Mouse (Mus musculus) thymus, adult 2 months (tissue): ENCODE data around the gene Prkn. TPM values are rescaled to one million over a fixed set of nuclear protein-coding genes. Genes with fewer than 3 reads are reported as not detected.

ENCODE experiments used
- DNase-seq: peaks from one replicate; pipeline ENCODE4 v3.0.0; 2021
- H3K27ac ChIP-seq: fragments of 200-500 bp; 2 replicates; pipeline ENCODE4 v1.5.1; 2012; ENCODE audit warnings: low read length, control low read depth; ENCODE audit not compliant: control insufficient read depth, insufficient read depth
- H3K27me3 ChIP-seq: fragments of 200-500 bp; 2 replicates; pipeline ENCODE4 v1.6.1; 2012; ENCODE audit warnings: mild to moderate bottlenecking, low read length, moderate library complexity, mixed read lengths; ENCODE audit not compliant: control insufficient read depth, insufficient read depth
- H3K36me3 ChIP-seq: fragments of 200-500 bp; 2 replicates; pipeline ENCODE4 v1.6.1; 2012; ENCODE audit warnings: mild to moderate bottlenecking, low read length, moderate library complexity; ENCODE audit not compliant: control insufficient read depth, insufficient read depth
- H3K4me1 ChIP-seq: fragments of 200-500 bp; replicated peaks from 2 replicates; pipeline ENCODE4 v1.6.1; 2012; ENCODE audit warnings: low read length; ENCODE audit not compliant: control insufficient read depth, insufficient read depth
- H3K4me3 ChIP-seq: fragments of 200-500 bp; 2 replicates; pipeline ENCODE4 v1.5.1; 2012; ENCODE audit warnings: mild to moderate bottlenecking, low read length, control low read depth, moderate library complexity; ENCODE audit not compliant: control insufficient read depth, insufficient read depth
- CTCF ChIP-seq: fragments of 200-500 bp; IDR thresholded peaks from 2 replicates; pipeline ENCODE4 v1.5.1; 2012; ENCODE audit warnings: mild to moderate bottlenecking, control low read depth, low read length, moderate library complexity, borderline replicate concordance; ENCODE audit not compliant: control insufficient read depth, poor library complexity, insufficient read depth; ENCODE audit errors: extremely low read depth
- POLR2A ChIP-seq: fragments of 200-500 bp; IDR thresholded peaks from 2 replicates; pipeline ENCODE4 v1.6.1; 2012; ENCODE audit warnings: mild to moderate bottlenecking, low read length, control low read depth, moderate library complexity; ENCODE audit not compliant: control insufficient read depth, poor library complexity, insufficient read depth; ENCODE audit errors: extremely low read depth
- WGBS: fragments of 180-500 bp; shearing (Covaris S2); methylation state at CpG from one replicate; pipeline ENCODE4 v1.1.7; 2018; 5-methylcytosine and 5-hydroxymethylcytosine counted together
- polyA plus RNA-seq: library from polyadenylated mRNA; depleted of rRNA; stranded (reverse); fragments of >200 nt; gene quantifications from 2 replicates; pipeline ENCODE4 v1.2.3, GENCODE M21; 2012

Gene Prkn
- polyA plus RNA-seq, 1 experiment: 1.4 TPM

DNA sequence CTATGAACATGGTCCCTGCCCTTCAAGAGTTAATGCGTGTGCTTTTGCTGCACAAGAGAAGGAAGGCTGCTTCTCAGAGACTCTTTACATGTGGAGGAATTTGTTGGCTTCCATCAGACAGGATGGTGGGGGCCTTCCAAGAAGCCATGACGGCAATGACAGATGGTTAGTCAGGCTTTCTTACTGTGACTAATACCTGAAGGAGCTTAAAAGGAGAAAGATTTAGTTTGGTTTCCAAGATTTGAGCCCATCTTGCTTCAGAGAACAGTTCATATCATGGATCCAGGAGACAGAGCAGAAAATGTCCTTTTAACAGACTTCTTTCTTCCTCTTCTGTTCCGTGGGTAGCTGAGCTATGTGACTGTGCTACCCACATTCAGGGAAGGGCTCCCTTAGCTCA is 666.9 kb downstream of the Prkn start:
- no peaks in the 10 kb centered on the region for H3K27me3 ChIP-seq
- no peaks in the 10 kb centered on the region for H3K36me3 ChIP-seq
- H3K4me3 ChIP-seq: no peak overlapping the region
- TF ChIP-seq CTCF: no peak
- no peak for TF ChIP-seq POLR2A
- H3K4me1 ChIP-seq: no peaks in the 10 kb centered on the region
- no peak for DNase-seq
- H3K27ac ChIP-seq: no peak overlapping the region
- WGBS: 84% methylated on average over 3 of the region's 3 CpGs

DNA sequence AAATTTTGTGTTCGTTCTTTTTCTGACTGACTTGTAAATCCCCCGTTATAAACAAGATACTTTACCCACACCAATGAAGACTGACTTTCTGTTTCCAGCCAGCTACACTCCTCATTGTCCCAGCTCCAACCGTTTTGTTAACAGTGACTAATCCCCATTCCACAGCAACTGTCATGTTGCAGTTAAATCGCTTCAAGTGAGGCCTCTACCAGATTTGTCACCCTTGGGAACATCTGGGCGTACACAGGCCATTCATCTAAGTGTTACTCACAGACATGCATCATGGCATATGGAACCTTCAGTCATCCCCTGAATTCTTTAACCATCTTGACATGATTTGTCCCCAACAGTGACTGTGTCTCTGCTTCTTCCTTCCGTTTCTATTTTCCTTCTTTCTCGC is 669.9 kb downstream of the Prkn start:
- 94% methylated on average over 7 of the region's 7 CpGs for WGBS
- Histone ChIP-seq H3K27me3 (no peaks in the 10 kb centered on the region), H3K27ac (no peak overlapping the region), H3K4me3 (no peak overlapping the region), H3K4me1 (no peaks in the 10 kb centered on the region), H3K36me3 (no peaks in the 10 kb centered on the region)
- no peak for TF ChIP-seq POLR2A
- TF ChIP-seq CTCF: no peak
- DNase-seq: no peak

DNA sequence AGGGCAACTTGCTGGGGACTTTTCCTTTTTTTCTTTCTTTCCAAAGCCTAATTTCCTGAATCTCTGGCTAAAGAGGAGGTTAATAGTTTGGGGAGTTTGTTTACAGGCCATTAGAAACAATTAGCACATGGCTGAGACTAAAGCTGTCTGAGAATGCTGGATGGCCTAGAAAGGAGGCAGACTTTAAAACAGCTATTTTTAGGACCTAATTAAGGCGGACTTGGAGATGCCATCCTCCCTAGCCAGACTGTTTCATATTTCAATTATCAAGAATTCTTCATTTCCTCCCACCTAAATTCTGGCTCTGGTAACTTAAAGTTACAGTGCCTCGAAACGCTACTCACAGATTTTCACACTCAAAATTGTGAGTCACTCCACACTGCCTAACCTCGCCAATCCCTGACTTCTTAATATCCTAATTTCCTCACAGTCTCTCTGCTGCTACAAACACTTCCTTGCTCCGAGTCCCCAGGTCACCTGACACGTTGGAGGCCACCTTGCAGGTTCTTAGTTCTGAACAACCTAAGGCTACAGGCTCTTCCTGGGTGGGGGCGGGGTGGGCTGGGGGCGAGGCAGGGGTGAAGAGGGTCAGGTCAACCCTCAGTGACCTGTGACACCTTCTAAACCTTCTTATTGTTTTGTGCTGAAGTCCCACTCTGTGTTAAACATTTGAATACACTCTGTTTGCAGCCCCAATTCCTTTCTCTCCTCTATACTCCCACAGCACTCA is 674.0 kb downstream of the Prkn start:
- no peak overlapping the region for H3K4me3 ChIP-seq
- no peak for DNase-seq
- no peak overlapping the region for H3K27ac ChIP-seq
- 81% methylated on average over 8 of the region's 8 CpGs for WGBS
- no peaks in the 10 kb centered on the region for H3K36me3 ChIP-seq
- TF ChIP-seq POLR2A (no peak), CTCF (no peak)
- H3K27me3 ChIP-seq: no peaks in the 10 kb centered on the region
- no peaks in the 10 kb centered on the region for H3K4me1 ChIP-seq

DNA sequence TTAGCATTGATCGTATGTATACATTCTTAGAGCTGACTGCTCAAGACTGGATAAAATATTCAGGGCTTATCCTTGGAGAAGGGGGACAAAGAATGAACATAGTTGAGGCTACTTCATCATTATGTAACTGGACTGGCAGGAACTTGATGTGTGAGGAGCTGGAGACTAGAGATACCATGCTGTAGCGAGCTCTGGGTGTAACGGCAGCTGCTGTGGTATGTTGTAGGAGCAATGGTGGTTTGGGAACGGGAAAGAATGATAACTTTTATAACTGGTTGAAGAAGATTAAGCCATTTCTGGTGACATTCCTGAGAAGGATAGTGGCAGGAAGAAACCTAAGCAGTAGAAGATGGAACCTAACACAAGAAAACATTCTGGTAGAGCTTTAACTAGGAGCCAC is 675.4 kb downstream of the Prkn start:
- Histone ChIP-seq H3K4me1 (no peaks in the 10 kb centered on the region), H3K27ac (no peak overlapping the region), H3K4me3 (no peak overlapping the region), H3K36me3 (no peaks in the 10 kb centered on the region), H3K27me3 (no peaks in the 10 kb centered on the region)
- no peak for TF ChIP-seq POLR2A
- no peak for TF ChIP-seq CTCF
- no peak for DNase-seq
- WGBS: 91% methylated on average over 4 of the region's 4 CpGs

DNA sequence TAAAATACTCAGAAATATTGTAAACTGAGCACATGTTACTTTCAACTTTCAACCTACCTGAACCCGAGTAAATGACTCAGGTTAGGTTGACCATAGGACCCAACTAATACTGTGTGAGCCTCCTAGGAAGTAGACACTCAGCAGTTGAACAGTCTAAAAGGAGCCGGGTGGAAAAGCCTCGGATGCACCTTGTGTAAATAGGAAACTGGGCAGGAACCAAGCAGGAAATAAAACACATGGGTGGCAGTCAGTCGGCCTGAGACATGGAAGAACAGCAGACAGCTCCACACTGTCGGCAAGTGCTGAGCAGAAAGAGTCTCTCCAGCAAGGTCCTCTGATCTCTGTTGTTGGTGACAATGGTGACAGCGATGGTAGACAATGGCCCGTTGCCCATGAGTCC is 676.0 kb downstream of the Prkn start:
- Histone ChIP-seq H3K27ac (no peak overlapping the region), H3K27me3 (no peaks in the 10 kb centered on the region), H3K4me3 (no peak overlapping the region), H3K36me3 (no peaks in the 10 kb centered on the region), H3K4me1 (no peaks in the 10 kb centered on the region)
- no peak for DNase-seq
- TF ChIP-seq POLR2A (no peak), CTCF (no peak)
- WGBS: 84% methylated on average over 7 of the region's 7 CpGs

DNA sequence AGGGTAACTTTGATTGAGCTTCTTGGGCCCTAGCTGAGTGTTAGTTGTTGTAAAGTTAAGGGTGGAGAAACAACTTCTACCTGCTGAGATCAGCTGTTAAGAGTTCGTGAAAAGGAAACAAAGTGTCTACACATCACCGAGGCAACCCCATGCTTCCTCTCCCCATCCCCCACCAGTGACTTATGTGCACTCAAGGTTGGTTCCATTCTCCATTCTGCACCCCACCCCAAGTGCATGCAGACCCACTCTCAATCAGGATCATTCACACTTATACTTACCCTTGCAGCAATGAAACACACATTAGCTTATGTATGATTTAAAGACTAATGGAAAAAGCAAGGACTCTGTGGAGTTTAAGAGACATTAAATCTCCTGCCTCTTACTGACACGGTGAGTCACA is 691.9 kb downstream of the Prkn start:
- H3K27ac ChIP-seq: no peak overlapping the region
- 64% methylated on average over 3 of the region's 3 CpGs for WGBS
- H3K4me1 ChIP-seq: no peaks in the 10 kb centered on the region
- no peak for TF ChIP-seq CTCF
- no peak for TF ChIP-seq POLR2A
- no peaks in the 10 kb centered on the region for H3K36me3 ChIP-seq
- no peak for DNase-seq
- no peak overlapping the region for H3K4me3 ChIP-seq
- H3K27me3 ChIP-seq: no peaks in the 10 kb centered on the region

DNA sequence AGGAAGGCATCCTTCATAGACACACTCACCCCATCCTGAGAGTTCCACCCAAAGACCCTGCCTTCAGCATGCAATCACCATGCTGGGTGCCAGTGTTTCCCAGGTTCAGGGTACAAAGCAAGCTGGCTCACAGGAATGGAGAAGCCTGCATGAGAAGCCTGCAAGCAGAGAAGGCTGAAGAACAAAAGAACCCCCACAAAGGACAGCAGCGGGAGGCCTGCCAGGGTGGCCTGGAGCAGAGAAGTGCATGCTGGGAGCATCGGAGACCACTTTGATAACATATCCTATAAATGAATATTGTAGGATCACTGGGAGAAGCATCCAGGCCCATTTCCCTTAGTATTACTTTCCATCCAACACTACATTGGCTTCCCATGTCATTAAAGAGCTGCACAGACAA is 692.6 kb downstream of the Prkn start:
- no peak for DNase-seq
- Histone ChIP-seq H3K27ac (no peak overlapping the region), H3K36me3 (no peaks in the 10 kb centered on the region), H3K4me3 (no peak overlapping the region), H3K4me1 (no peaks in the 10 kb centered on the region), H3K27me3 (no peaks in the 10 kb centered on the region)
- 97% methylated on average over 2 of the region's 2 CpGs for WGBS
- TF ChIP-seq POLR2A: no peak
- TF ChIP-seq CTCF: no peak
